Mouse (Mus musculus) ovary, postnatal 36 days (tissue): ENCODE data around the gene Prm1.
"Not testable (repeated sequence)": the region's sequence is repeated elsewhere in the genome, so short reads cannot be mapped to it uniquely, and the experiment has no call there.

Experiments used
- DNase-seq: peaks from one replicate; pipeline ENCODE4 v3.0.0; 2022; ENCODE audit warnings: low spot score, mixed read lengths

Prm1 gene

DNA sequence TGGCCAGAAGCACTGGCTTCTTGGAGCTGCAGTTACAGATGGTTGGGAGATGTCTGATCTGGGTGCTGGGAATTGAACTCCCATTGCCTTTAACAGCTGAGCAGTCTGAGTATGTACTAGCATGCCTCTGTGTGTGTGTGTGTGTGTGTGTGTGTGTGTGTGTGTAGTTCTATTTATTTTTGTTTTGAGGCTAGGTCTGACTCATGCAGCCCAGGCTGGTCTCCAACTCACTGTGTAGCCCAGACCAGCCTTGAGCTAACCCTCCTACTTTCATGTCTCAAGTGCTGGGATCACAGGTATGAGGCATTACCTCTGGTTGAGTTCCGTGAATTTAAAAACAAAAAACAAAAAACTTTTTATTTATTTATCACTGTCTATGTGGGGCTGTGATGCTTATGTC is 18.9 kb upstream of the Prm1 start:
- no peak for DNase-seq

- no peak for DNase-seq
Measured at GRCm38 (mm10) chr16:10821387-10821786, 15.7 kb upstream of the Prm1 start.

DNA sequence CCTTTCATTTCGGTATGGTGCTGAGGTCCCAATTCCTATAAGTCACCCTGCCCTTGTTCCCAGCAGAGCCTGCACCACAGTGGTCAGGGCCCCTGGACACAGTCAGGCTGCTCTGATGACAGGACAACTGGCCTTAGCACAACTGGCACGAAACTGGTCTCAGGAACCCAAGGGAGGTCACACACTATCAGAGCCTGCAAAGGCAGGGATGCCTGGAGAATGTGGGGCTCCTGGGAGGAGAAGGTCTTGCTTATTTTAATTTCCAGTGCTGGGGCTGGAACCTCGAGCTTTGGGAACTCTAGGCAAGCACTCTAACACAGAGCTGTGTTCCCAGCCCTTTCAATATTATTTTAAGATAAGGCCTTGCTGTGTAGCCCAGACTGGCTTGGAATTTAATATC is 14.3 kb upstream of the Prm1 start:
- no peak for DNase-seq

- no peak for DNase-seq
Measured at GRCm38 (mm10) chr16:10818579-10819135, 13.0 kb upstream of the Prm1 start.

- no peak for DNase-seq
Measured at GRCm38 (mm10) chr16:10814864-10815263, 9.2 kb upstream of the Prm1 start.

GRCm38 (mm10) chr16:10813726-10814125 is 8.1 kb upstream of the Prm1 start:
- no peak for DNase-seq

DNA sequence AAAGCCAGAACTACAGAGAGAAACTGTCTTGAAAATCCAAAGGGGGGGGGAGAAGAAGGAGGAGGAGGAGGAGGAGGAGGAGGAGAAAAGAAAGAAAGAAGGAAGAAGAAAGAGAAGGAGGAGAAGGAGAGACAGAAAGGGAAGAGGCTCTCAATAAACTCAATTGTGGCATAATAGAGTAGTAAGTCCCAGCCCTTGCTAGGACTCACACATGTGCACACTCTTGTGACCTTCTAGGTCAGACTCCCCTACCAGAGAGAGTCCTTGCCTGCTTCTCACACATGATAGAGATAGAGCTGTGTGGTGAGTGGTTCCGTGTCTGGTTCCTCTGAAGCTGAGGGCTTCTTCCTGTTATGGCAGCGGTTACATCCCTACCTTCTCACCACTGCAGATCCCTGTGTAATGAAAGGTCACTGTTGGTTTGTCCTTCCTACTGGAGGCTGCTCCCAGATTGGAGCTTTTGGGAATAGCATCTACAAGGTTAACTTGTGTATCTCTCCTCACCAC is 7.3 kb upstream of the Prm1 start, which contains the start of gene Gm11172:
TSS of gene Gm11172 (plus strand) at position 51 of the 507 bp plus-strand sequence.
- DNase-seq = no peak

DNA sequence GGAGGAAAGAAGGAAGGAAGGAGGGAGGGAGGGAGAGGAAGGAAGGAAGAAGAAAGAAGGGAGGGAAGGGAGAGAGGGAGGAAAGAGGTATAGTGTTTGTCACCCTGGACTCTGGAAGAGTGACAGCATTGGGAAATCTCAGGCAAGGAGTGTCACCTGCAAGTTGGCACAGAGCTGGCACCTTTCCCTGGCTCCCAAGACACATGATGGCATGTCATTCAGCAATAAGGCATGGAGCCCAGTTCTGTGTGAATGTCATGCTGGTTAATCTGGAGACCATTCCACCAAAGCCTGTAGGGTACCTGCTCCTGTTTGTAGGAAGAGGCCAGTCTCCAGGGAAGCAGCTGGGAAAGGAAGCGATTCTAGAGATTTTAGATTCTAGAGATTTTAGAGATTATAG is 4.7 kb upstream of the Prm1 start:
- no peak for DNase-seq

DNA sequence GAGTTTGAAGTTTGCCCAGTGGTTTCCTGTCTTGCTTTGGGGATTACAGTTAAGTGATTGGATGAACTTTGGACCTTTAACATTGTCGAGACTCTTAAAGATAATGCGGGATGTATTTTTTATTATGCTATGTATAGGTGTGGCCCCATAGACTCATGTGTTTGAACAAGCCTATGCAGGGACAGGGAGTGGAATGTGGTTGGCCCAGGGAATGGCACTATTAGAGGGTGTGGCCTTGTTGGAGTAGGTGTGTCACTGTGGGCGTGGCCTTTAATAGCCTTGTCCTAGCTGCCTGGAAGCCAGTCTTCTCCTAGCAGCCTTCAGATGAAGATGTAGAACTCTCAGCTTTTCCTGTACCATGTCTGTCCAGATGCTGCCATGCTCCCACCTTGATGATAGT is 3.2 kb downstream of the Prm1 start:
- DNase-seq = not testable (repeated sequence)

- no peak for DNase-seq
Measured at GRCm38 (mm10) chr16:10796034-10796433, 9.6 kb downstream of the Prm1 start, which contains the start of gene Prm2. Gene Prm2 (minus strand): TSS chr16:10796134.

DNA sequence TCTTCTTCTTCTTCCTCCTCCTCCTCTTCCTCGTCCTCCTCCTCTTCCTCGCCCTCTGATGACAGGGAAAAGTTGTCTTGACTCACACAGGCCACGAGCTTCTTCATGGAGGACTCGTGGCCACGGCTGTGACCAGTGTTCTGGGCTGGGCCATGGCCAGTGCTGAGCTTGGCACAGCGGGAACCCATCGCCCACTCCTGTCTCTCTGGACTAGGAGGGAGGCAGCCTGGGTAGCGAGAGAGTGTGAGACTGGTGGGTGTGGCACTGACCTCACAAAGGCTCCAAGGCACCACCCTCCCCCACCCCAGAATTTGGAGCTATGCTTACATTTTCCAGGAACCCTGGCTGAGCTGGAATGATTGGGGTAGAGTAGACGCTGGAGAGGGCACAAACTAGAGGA is 14.9 kb downstream of the Prm1 start, which contains the start of gene Prm3:
TSS of gene Prm3 (minus strand) at position 213 of the 400 bp plus-strand sequence.
- no peak for DNase-seq

DNA sequence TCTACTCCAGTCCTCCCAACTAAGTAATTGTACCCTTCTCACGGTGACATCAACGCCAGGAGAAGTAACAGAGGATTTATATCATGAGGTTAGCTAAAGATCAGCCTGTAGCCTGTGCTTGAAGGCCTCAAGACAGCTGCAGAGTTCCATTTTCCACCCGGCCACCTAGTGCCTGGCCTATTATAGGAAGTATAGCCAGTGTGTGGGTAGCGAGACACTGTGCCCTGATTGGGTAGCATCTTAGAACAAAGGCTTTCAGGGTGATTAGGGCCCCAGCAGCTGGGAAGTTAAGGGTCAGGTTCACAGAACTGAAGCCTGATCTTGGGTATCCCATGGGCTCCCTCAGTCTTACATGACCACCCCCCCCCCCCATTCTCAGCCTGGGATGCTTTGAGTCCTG is 16.8 kb downstream of the Prm1 start:
- no peak for DNase-seq

DNA sequence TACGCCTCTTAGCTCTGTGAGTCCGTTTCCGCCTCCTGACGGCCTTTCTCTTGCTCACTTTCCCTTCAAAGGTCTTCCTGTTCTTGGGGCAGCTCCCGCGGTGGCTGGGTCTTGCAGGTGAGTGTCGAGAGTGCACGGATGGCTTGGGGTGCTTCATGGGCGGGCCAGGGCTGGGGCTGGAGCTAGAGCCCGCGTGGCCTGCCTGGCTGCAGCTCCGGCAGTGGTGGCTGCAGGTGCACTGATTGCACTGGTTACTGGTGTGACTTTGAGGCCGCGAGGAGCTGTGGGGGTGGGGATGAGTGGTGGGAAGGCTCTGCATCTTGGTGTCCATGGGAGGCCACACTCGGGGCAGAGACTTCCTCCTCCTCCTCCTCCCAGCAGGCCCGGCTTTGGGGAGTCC is 17.4 kb downstream of the Prm1 start, which contains the start of gene Tnp2:
TSS of gene Tnp2 (minus strand) at position 390 of the 400 bp plus-strand sequence.
- DNase-seq = no peak

GRCm38 (mm10) chr16:10787548-10788058 is 18.0 kb downstream of the Prm1 start:
- DNase-seq = no peak

- no peak for DNase-seq
Measured at GRCm38 (mm10) chr16:10786782-10787547, 18.7 kb downstream of the Prm1 start.

DNA sequence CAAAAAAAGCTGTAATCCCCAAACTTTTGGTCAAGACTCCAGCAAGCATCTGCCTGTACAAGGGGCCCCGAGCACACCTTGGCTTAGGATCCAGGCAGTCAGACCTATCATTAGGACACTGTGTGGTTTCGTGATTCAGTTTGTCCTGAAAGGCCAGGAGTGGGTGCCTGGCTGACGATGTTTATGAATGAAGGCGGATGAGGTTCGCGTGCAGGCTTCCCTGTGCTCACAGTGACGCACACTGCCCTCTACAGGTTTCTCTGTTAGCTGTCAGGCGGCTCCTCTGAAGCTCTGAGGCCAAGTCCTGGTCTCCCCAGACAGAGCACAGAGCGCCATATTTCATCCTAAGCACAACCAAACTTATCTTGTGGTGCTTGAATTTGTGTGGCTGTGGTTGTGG is 19.4 kb downstream of the Prm1 start:
- peak; percentile 72 for DNase-seq

DNA sequence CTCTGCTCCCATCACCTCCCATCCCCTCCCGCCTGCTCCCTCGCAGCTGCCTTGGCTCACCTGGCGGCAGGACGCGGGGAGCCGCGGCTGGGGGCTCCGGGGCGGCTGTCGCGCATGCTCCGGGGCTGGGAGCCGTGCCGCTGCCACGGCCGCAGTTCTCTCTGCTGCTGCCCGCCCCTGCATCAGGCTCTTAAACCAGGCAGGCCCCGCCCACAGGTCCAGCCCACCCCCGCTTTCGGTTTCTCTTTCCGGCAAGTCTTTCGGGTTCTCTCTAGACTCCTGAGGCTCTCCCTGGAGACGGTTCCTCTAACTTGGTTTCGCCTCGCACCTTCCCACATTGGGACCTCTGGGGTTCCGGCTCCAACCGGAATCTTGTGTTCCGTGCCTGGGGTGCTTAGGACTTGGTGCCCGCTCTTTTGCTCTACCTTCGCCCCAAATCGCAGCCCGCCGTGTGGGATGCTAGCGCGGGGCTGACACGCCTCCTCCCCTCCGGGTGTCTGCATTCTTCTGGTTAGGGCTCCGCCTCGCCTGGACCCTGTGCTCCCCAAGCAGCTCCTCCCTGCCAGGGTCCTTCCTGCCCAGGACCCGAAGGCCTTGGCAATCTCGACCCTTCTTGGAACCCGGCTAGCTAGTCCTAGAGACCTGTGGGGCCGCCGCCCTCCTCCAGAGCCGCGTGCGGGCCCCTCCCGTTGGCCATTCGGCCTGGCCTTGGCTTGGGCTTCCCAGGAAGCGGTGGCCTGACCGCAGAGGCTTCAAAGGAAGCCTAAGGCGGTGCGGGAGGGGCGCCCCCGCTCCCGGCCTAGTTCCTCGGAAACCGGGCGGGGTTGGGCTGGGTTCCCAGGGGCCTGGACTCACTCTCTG is 20.0 kb downstream of the Prm1 start, which contains the start of gene Socs1:
TSS of gene Socs1 (minus strand) at position 166 of the 861 bp plus-strand sequence.
- peak; percentile 91 for DNase-seq

DNA sequence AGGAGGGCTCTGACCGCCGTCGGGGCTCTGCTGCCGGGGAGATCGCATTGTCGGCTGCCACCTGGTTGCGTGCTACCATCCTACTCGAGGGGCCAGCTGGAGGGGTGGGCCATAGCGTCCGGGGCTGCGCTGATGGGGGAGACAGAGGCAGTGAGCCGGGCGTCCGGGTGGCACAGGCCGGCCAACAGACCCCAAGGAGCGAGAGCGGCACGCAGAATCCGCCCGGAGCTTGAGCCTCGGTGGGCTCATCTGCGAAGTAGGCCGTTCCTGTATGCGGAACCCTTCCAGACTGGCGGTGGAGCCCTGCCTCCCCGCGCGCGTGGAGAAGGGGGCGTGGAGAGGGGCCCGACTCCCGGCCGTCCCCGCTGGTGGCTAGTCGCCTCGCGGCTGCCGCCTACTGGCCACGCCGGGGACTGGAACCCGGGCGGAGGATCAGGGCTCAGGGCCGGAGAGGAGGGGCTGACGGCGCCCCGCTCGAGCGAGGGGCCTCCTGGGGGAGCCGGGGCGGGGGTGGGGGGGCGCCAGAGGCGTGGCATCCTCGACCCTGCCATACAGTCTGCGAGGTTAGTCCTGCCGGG is 20.8 kb downstream of the Prm1 start:
- peak; percentile 95 for DNase-seq

GRCm38 (mm10) chr16:10783883-10784792 is 21.5 kb downstream of the Prm1 start:
- peak; percentile 51 for DNase-seq

DNA sequence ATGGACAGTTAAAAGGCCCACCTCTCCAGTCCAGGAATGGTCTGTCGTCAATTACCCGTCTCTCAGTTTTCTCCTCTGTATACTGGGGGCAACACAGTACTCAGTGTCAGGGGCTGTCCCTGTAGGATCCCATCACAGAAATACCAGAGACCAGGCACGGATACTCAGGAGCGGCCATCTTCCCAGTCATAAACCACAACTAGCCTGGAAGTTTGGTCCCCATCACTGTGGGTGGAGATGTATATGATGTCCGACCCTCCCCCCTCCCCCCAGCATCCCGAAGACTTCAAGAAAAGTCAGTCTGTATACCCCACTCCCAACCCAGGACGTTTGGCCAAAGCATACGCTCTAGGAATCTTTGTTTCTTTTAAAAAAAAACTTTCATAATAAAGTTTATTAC is 22.2 kb downstream of the Prm1 start:
- no peak for DNase-seq

- no peak for DNase-seq
Measured at GRCm38 (mm10) chr16:10783152-10783434, 22.5 kb downstream of the Prm1 start.
